Mouse (Mus musculus): Measurements from ENCODE around the gene Aldh1a1. TPM values are rescaled to one million over a fixed set of nuclear protein-coding genes. Genes with fewer than 3 reads are reported as not detected.

The Aldh1a1 gene
- polyA plus RNA-seq (2015; fragmentation: Nextera tagmentation; extraction: Ambion mirVana): 84.5 and 86.9 TPM in 2 replicates

DNA sequence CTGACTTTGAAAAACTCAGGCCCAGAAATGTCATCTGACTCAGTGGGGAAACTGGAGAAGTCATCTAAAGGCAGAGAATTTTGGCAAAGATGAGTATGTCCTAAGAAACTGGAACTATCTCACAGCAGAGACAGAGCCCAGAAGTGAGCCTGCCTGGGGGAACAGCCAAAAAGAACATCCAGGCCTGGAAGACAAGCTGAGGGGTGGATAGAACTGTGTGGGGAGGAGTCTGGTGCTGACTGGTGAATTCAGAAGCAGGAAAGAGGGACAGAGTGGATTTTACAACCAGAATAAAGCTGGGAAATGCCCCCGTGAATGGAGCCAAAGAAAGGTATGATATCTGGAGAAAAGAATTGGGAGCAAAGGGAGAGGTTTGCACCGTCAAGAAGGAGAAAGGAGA is at the start of gene Aldh1a1:
Gene Aldh1a1 (plus strand): TSS at position 225 of the 400 bp plus-strand sequence.
- H3K4me3 ChIP-seq (replicated peaks): no peak within 1 kb of the TSS
- no peaks in the 10 kb centered on the region for H3K36me3 ChIP-seq
- WGBS: 79% methylated on average over 2 of the region's 2 CpGs
- ATAC-seq: no peak
- H3K27me3 ChIP-seq (replicated peaks): no peaks in the 10 kb centered on the region
- H3K4me1 ChIP-seq (replicated peaks): no peaks in the 10 kb centered on the region
- H3K27ac ChIP-seq: peak within 1 kb of the TSS; percentile 19; the same call in 1 of the 2 replicates
- H3K9ac ChIP-seq: no peak within 1 kb of the TSS
- H3K4me2 ChIP-seq (replicated peaks): no peak within 1 kb of the TSS
- H3K9me3 ChIP-seq: no peaks in the 10 kb centered on the region

DNA sequence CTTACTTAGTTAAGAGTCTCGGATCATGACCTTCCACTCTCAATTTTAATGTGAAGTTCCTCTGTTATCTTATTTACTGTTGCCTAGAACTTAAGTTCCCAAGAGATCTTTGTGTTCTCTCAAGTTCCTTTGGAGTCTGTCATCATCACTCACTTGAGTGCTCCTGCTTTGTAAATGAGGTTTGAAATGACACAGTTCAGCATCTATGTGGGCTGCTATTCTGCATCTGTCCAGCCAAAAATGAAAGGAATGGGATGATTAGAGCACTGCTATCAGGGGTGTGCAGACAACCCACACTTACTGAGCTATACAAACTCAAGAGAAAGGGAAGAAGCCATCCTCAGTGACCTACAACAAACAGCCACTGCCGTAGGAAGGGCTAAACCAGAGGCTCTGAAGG is 44.7 kb upstream of the Aldh1a1 start:
- Histone ChIP-seq H3K27ac (no peak overlapping the region), H3K4me2 (replicated peaks) (no peak overlapping the region), H3K4me3 (replicated peaks) (no peak overlapping the region), H3K36me3 (no peaks in the 10 kb centered on the region), H3K9me3 (no peaks in the 10 kb centered on the region), H3K9ac (no peak overlapping the region), H3K27me3 (replicated peaks) (no peaks in the 10 kb centered on the region), H3K4me1 (replicated peaks) (no peaks in the 10 kb centered on the region)
- WGBS: 71% methylated on average over 2 of the region's 2 CpGs
- ATAC-seq: no peak

DNA sequence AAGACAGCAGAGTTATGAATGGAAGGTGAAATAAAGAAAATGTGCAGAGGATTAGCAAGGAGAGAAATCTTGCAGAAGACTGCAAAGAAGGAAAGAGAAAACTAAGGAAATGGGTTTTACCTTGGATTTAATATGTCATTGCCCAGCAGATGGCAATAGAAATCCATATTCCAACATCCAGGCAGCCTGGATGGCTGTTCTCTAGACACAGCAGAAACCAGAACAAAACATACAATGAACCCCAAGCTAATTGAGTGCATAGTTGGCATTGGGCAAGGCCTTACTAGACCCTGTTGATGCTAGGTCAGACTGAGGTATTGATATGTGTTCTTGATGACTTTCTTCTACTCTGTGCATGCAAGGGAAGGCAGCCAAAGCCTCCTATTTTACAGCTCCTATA is 43.0 kb upstream of the Aldh1a1 start:
- H3K4me2 ChIP-seq (replicated peaks): no peak overlapping the region
- H3K27me3 ChIP-seq (replicated peaks): no peaks in the 10 kb centered on the region
- H3K4me1 ChIP-seq (replicated peaks): no peaks in the 10 kb centered on the region
- no peak overlapping the region for H3K4me3 ChIP-seq (replicated peaks)
- H3K9me3 ChIP-seq: no peaks in the 10 kb centered on the region
- H3K27ac ChIP-seq: no peak overlapping the region
- 0 out of 2 replicates have a peak, but pooled peaks have one; percentile 47 for ATAC-seq
- H3K36me3 ChIP-seq: no peaks in the 10 kb centered on the region
- H3K9ac ChIP-seq: no peak overlapping the region

DNA sequence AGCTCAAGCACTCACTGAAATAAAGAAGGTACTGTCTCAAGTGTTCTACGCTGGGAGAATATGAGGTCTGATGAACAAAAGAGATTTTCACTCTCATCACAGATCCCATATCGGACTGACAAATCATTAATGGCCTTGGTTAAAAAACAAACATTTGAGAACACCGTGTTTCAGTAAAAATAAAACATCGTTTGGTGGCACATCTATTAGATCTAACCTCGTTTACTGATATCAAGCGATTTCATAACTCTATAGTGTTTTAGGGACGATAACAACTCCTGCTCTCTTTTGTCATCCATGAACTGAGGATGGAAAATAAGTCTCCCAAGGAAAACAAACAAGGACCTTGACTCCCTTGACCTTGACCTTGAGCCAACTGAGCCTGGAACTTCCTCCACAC is 41.5 kb upstream of the Aldh1a1 start:
- Histone ChIP-seq H3K4me1 (replicated peaks) (no peaks in the 10 kb centered on the region), H3K27me3 (replicated peaks) (no peaks in the 10 kb centered on the region), H3K27ac (no peak overlapping the region), H3K4me2 (replicated peaks) (no peak overlapping the region), H3K4me3 (replicated peaks) (no peak overlapping the region), H3K9ac (no peak overlapping the region), H3K36me3 (no peaks in the 10 kb centered on the region), H3K9me3 (no peaks in the 10 kb centered on the region)
- 82% methylated on average over 7 of the region's 7 CpGs for WGBS
- no peak for ATAC-seq

DNA sequence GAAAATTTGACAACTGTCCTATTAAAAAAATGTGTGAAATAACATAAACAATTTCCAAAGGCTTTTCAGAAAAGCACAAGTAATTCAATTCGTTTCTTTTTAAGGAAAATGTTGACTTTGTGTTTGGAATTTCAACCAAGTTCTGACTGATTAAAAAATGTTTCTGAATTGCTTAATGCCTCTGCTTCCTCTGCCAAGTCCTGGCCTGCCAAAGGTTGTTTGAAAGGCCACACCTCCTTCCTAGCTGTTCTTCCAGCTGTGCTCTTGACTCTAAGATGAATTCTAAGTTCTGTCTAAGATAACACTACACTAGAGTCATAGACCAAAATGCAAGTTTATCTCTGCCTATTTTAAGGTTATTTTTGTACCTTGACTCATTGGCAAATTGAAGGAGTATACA is 8.0 kb upstream of the Aldh1a1 start:
- no peaks in the 10 kb centered on the region for H3K9me3 ChIP-seq
- H3K27ac ChIP-seq: no peak overlapping the region
- H3K4me2 ChIP-seq (replicated peaks): no peak overlapping the region
- H3K9ac ChIP-seq: no peak overlapping the region
- no peaks in the 10 kb centered on the region for H3K27me3 ChIP-seq (replicated peaks)
- H3K4me1 ChIP-seq (replicated peaks): no peaks in the 10 kb centered on the region
- H3K36me3 ChIP-seq: no peaks in the 10 kb centered on the region
- 56% methylated on average over 1 of the region's 1 CpGs for WGBS
- no peak overlapping the region for H3K4me3 ChIP-seq (replicated peaks)
- ATAC-seq: no peak

DNA sequence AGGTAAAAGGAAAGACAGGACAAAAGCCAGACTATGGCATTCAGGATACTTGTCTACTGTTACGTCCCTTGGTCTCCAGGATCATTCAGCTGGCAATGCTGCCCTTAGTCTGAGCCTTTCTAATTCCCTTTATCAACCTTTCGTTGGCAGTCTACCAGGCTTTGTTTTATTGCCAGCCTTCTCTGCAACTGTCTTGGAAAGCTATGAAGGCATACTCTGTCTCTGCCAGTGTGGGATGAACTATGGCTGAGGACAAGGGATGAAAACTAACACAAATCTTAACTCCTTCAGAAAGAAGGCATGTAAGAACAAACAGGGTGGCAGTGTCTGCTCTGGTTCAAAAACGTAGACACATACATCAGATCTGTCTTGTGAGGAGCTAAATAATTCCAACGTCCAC is 565 bp upstream of the Aldh1a1 start:
- Histone ChIP-seq H3K4me2 (replicated peaks) (no peak overlapping the region), H3K4me1 (replicated peaks) (no peaks in the 10 kb centered on the region), H3K27ac (no peak overlapping the region), H3K27me3 (replicated peaks) (no peaks in the 10 kb centered on the region), H3K36me3 (no peaks in the 10 kb centered on the region), H3K9ac (no peak overlapping the region), H3K4me3 (replicated peaks) (no peak overlapping the region), H3K9me3 (no peaks in the 10 kb centered on the region)
- 67% methylated on average over 4 of the region's 4 CpGs for WGBS
- ATAC-seq: no peak

DNA sequence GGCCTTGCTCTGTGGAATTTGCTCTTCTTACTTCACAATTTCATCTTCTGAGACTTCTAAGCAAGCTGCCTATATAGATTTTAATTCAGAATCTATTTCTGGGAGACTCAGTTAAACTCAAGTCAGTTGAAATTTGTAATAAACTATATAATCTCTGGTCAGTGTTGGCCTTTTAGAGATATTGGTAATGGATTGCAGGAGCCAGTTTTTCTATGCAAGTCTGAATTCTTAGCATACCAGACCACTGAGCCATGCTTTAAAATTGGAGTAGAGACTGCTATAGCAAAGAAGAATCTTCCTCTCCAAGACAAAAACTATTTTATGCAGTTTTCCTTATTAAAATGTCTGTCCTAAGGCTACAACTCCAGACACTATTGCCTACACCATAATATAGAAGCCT is 4.0 kb downstream of the Aldh1a1 start:
- Histone ChIP-seq H3K9ac (no peak overlapping the region), H3K9me3 (no peaks in the 10 kb centered on the region)
- ATAC-seq: no peak

DNA sequence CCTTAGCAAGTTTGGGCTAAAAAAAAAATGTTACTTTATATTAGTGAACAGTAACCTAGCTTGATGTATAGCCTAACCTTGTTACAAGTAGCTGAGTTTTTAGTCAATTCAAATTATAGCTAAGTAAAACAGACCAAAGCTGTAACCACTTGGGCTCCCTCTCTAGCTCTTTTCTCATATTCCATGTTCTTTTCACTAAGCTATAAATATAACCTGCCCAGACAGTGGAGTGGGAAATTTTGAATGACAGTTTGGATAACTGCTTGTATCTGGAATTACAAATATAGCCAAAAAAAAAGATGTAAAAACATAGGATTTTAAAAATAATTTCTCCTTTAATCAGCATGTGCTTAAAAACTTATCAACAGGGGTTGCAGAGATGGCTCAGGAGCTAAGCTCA is 12.8 kb downstream of the Aldh1a1 start:
- Histone ChIP-seq H3K9me3 (no peaks in the 10 kb centered on the region), H3K4me1 (replicated peaks) (no peaks in the 10 kb centered on the region), H3K27me3 (replicated peaks) (no peaks in the 10 kb centered on the region), H3K4me2 (replicated peaks) (no peak overlapping the region), H3K4me3 (replicated peaks) (no peak overlapping the region), H3K36me3 (no peaks in the 10 kb centered on the region), H3K9ac (no peak overlapping the region), H3K27ac (no peak overlapping the region)
- no peak for ATAC-seq

More for the DNA sequence above, 4.0 kb downstream of the Aldh1a1 start:
- Histone ChIP-seq H3K4me1 (replicated peaks) (no peaks in the 10 kb centered on the region), H3K4me2 (replicated peaks) (no peak overlapping the region), H3K4me3 (replicated peaks) (no peak overlapping the region), H3K27ac (no peak overlapping the region), H3K36me3 (no peaks in the 10 kb centered on the region), H3K27me3 (replicated peaks) (no peaks in the 10 kb centered on the region)

DNA sequence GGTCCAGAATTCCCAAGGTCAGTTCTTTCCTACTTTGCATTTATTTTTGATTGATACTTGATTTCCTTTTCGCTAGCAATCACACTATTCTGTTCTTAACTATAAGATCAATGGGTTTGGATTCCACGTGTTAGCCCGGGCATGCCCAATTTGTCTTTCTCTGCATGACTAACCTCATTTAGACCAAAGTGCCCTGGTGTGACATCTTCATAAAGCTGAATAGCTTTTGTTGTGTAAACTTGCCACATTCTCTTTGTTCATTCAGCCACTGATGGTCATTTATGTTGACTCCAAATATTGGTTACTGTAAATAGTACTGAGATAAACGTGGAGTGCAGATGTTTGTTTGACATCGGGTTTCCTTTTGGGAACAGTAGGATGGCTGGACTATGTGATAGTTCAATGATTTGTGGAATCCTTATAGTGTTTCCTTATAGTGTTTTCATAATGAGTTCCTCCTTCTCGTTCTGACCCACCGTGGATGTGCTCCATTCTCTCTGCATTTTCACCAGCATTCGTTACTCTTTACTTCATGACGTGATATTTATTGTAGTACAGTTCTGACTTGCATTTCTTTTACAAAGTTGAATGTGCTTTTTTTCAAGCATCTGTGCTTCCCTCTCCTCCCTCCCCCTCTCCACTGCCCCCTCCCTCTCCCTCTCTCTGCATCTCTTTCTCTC is 14.6 kb downstream of the Aldh1a1 start:
- WGBS: 56% methylated on average over 9 of the region's 9 CpGs
- Histone ChIP-seq H3K27ac (no peak overlapping the region), H3K9me3 (no peaks in the 10 kb centered on the region), H3K4me1 (replicated peaks) (no peaks in the 10 kb centered on the region), H3K27me3 (replicated peaks) (no peaks in the 10 kb centered on the region), H3K9ac (no peak overlapping the region), H3K4me3 (replicated peaks) (no peak overlapping the region), H3K4me2 (replicated peaks) (no peak overlapping the region), H3K36me3 (no peaks in the 10 kb centered on the region)
- no peak for ATAC-seq

DNA sequence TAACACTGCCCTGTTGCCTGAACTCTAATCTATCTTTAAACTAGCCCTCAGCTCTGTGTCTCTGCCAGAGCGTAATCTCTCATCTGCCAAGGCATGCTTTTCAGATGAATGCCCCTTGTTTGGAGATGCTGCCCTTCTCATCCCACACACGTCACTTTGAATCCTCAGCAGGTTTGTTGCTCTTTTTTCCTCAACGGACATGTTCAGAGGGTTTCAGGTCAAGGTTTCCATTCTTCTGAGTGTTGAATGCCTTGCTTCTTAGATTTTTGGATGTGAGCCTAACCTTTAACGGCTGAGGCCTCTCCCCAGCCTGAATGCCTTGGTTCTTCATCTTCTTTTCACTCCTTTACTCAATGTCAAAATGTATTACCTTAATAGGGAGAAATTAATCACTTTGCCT is 16.1 kb downstream of the Aldh1a1 start:
- H3K27me3 ChIP-seq (replicated peaks): no peaks in the 10 kb centered on the region
- H3K4me1 ChIP-seq (replicated peaks): no peaks in the 10 kb centered on the region
- ATAC-seq: no peak
- 57% methylated on average over 4 of the region's 4 CpGs for WGBS
- H3K27ac ChIP-seq: no peak overlapping the region
- H3K4me2 ChIP-seq (replicated peaks): no peak overlapping the region
- H3K4me3 ChIP-seq (replicated peaks): no peak overlapping the region
- no peaks in the 10 kb centered on the region for H3K36me3 ChIP-seq
- H3K9ac ChIP-seq: no peak overlapping the region
- no peaks in the 10 kb centered on the region for H3K9me3 ChIP-seq

DNA sequence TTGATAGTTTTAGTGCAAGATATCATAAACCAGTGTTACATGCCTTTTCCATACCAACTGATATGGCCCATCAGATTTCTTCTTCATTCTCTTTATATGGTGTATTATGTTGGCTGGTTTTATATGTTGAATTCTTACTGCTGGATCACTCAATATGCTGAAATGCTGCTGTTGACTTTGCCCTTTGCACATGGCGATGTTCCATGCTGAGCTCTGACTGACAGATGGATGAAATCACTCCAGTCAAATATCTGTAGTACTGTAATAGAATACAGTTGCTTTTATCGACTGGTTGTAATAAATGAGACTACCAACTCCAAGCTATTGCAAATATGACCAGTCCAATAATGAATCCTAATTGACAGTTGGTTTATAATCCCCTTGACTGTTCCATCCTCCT is 19.5 kb downstream of the Aldh1a1 start:
- ATAC-seq: no peak
- H3K9me3 ChIP-seq: no peaks in the 10 kb centered on the region
- no peak overlapping the region for H3K4me2 ChIP-seq (replicated peaks)
- H3K36me3 ChIP-seq: no peaks in the 10 kb centered on the region
- 92% methylated on average over 2 of the region's 2 CpGs for WGBS
- no peak overlapping the region for H3K9ac ChIP-seq
- no peaks in the 10 kb centered on the region for H3K27me3 ChIP-seq (replicated peaks)
- no peak overlapping the region for H3K27ac ChIP-seq
- H3K4me1 ChIP-seq (replicated peaks): no peaks in the 10 kb centered on the region
- no peak overlapping the region for H3K4me3 ChIP-seq (replicated peaks)

DNA sequence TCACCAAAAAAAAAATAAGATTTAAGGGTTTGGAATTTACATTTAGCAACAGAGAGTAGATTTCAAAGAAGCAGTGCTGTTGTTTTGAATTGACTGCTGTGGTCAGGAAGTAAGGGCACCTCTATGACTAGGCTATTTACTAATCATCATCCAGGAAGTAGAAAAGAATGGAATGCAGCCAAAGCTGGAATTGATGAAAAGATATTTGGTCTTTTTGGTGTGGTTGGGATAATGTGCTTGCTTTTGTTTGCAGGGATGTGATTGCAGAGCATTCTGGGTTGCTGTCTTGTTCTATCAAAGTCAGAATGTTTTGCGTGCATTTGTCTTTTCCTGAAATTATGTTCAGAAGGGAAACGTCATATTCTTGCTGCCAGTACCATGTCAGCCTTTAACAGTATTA is 20.7 kb downstream of the Aldh1a1 start:
- H3K9me3 ChIP-seq: no peaks in the 10 kb centered on the region
- no peak overlapping the region for H3K9ac ChIP-seq
- no peaks in the 10 kb centered on the region for H3K36me3 ChIP-seq
- no peaks in the 10 kb centered on the region for H3K27me3 ChIP-seq (replicated peaks)
- H3K27ac ChIP-seq: no peak overlapping the region
- no peak overlapping the region for H3K4me2 ChIP-seq (replicated peaks)
- no peak overlapping the region for H3K4me3 ChIP-seq (replicated peaks)
- no peaks in the 10 kb centered on the region for H3K4me1 ChIP-seq (replicated peaks)
- no peak for ATAC-seq
- WGBS: 84% methylated on average over 2 of the region's 2 CpGs

DNA sequence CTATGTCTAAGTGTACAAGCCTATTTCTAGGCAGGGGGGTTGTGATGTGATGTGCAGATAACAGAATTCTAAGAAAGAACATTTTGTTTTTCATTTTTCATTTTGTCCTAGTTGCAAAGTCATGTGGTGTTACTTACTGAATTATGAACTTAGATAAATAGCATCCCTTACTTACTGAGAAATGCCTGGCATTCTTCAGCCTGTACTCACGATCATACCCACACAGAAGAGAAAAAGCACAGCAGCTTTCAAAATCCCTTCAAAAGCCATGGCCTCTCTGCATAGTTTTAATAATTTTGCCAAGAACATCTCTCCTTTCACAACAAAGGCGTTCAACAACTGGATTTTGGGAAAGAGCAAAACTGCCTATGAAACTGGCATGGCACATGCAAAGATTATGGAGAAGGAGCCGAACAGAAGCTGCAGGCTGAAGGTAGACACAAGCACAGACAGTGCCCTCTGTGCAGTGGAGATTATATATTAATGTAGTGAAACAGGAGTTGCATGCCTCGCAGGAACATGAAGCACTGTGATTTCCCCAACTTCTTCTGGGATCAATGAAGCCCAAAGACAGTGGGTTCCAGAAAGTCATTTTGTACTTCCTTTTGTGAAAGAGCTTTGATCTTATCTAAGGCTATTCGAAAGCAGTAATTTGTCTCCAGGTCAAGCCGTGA is 21.3 kb downstream of the Aldh1a1 start:
- H3K4me3 ChIP-seq (replicated peaks): no peak overlapping the region
- no peaks in the 10 kb centered on the region for H3K27me3 ChIP-seq (replicated peaks)
- H3K4me1 ChIP-seq (replicated peaks): no peaks in the 10 kb centered on the region
- no peak for ATAC-seq
- no peak overlapping the region for H3K9ac ChIP-seq
- no peaks in the 10 kb centered on the region for H3K36me3 ChIP-seq
- WGBS: 50% methylated on average over 6 of the region's 6 CpGs
- no peaks in the 10 kb centered on the region for H3K9me3 ChIP-seq
- H3K4me2 ChIP-seq (replicated peaks): no peak overlapping the region
- H3K27ac ChIP-seq: no peak overlapping the region

Data from intestine, embryonic 15.5 days (tissue).